11 mouse cellular contexts compared by ENCODE assay signal in genomic region chr12:3745432-3746105, GRCm38 (mm10).
DNase-seq lines count a peak whose midpoint lies in the region; ATAC-seq lines count a peak whose summit lies in the region.
"Had no signal": no experiment of that assay in that cellular context is flagged by ENCODE, and none has a peak within 500 bp of the region (broad histone marks: within the 10 kb centered on the region; RNA-seq: fewer than 3 reads in every experiment).

No protein-coding gene starts in this region.

- 0 out of 2 replicates have a peak, but pooled peaks cover 3% of the 10 kb centered on the region for H3K36me3 ChIP-seq in kidney, embryonic 15.5 days
- no peaks in the 10 kb centered on the region for H3K36me3 ChIP-seq in forebrain, embryonic 10.5 days (replicated peaks)
- H3K36me3 ChIP-seq: neural tube, embryonic 13.5 days had no signal

- H3K27me3 ChIP-seq in kidney, embryonic 15.5 days: no peaks in the 10 kb centered on the region
- H3K27me3 ChIP-seq in forebrain, embryonic 10.5 days (ENCODE audit: poor library complexity, severe bottlenecking): no peaks in the 10 kb centered on the region
- H3K27me3 ChIP-seq: limb, embryonic 13.5 days; neural tube, embryonic 13.5 days had no signal

- peak; percentile 42 for DNase-seq in layer of hippocampus, adult 9-11 months
- DNase-seq in layer of hippocampus, postnatal 25 days (ENCODE audit: extremely low spot score in 1 of 2, low spot score in 1 of 2): no peak
- peak; percentile 15 to 17 for DNase-seq in natural killer cell, adult 2 months (ENCODE audit: low spot score in 2 of 2)
- DNase-seq in urinary bladder, adult 2 months (ENCODE audit: low spot score): no peak
- DNase-seq in neural tube, embryonic 10.5 days (ENCODE audit: extremely low spot score, low spot score): no peak
- DNase-seq in forebrain, embryonic 10.5 days (ENCODE audit: extremely low spot score, low spot score): no peak
- DNase-seq: thymus, postnatal 36 days had no signal

- ATAC-seq in kidney, embryonic 15.5 days (replicated peaks; ENCODE audit: low FRiP score): no peak

- H3K4me3 ChIP-seq in brown adipose tissue, adult 24 weeks (ENCODE audit: insufficient read depth, low read depth, low read length): no peak overlapping the region
- no peak overlapping the region for H3K4me3 ChIP-seq in kidney, embryonic 15.5 days (replicated peaks)
- H3K4me3 ChIP-seq in forebrain, embryonic 10.5 days: no peak overlapping the region
- H3K4me3 ChIP-seq: limb, embryonic 13.5 days; neural tube, embryonic 13.5 days had no signal

- H3K9me3 ChIP-seq in kidney, embryonic 15.5 days (replicated peaks): no peaks in the 10 kb centered on the region
- no peaks in the 10 kb centered on the region for H3K9me3 ChIP-seq in forebrain, embryonic 10.5 days
- H3K9me3 ChIP-seq: limb, embryonic 13.5 days; neural tube, embryonic 13.5 days had no signal

- H3K4me2 ChIP-seq in kidney, embryonic 15.5 days: no peak overlapping the region
- H3K4me2 ChIP-seq: limb, embryonic 13.5 days; neural tube, embryonic 13.5 days had no signal

- H3K9ac ChIP-seq in kidney, embryonic 15.5 days: no peak overlapping the region
- H3K9ac ChIP-seq: limb, embryonic 13.5 days; neural tube, embryonic 13.5 days had no signal

- H3K4me1 ChIP-seq in brown adipose tissue, adult 24 weeks (ENCODE audit: control insufficient read depth, insufficient read depth, insufficient read length, low read length): peaks cover 6% of the 10 kb centered on the region
- H3K4me1 ChIP-seq in kidney, embryonic 15.5 days: peaks cover 5% of the 10 kb centered on the region
- no peaks in the 10 kb centered on the region for H3K4me1 ChIP-seq in forebrain, embryonic 10.5 days

- 55% methylated on average over 7 of the region's 7 CpGs for WGBS in kidney, embryonic 15.5 days
- 85% methylated on average over 7 of the region's 7 CpGs for WGBS in forebrain, embryonic 10.5 days

- peak overlapping the region; percentile 69 for H3K27ac ChIP-seq in brown adipose tissue, adult 24 weeks (replicated peaks; ENCODE audit: low read depth, low read length)
- peak overlapping the region; percentile 9 for H3K27ac ChIP-seq in kidney, embryonic 15.5 days
- H3K27ac ChIP-seq in forebrain, embryonic 10.5 days: no peak overlapping the region
- H3K27ac ChIP-seq: limb, embryonic 13.5 days; neural tube, embryonic 13.5 days had no signal

Comparison
In these comparisons a context has a peak if more than half of its experiments do, and no peak if none do; other contexts are left out.
1. DNase-seq: peak in layer of hippocampus, adult 9-11 months (single experiment) and natural killer cell, adult 2 months (2 of 2); none in layer of hippocampus, postnatal 25 days (0 of 2), urinary bladder, adult 2 months (single experiment), neural tube, embryonic 10.5 days (single experiment) and forebrain, embryonic 10.5 days (single experiment).